Mouse (Mus musculus) ES-E14 (cell line): ENCODE measurements around the gene Cntn3. TPM values are rescaled to one million over a fixed set of nuclear protein-coding genes. Genes with fewer than 3 reads are reported as not detected.
A peak's percentile ranks its signal among the peaks of the same experiment; 100 is the strongest.

Source experiments
- DNase-seq: peaks from one replicate; pipeline ENCODE4 v3.0.0-alpha.2; 2013; ENCODE audit warnings: low read depth, low spot score
- H3K27ac ChIP-seq: 2 replicates; pipeline ENCODE4 v1.5.1; 2012; ENCODE audit warnings: low read depth, mild to moderate bottlenecking, low read length, moderate library complexity, mixed read lengths; ENCODE audit not compliant: poor library complexity, insufficient read depth, severe bottlenecking
- H3K36me3 ChIP-seq: 2 replicates; pipeline ENCODE4 v1.6.1; 2012; ENCODE audit warnings: mild to moderate bottlenecking, low read length, moderate library complexity, mixed read lengths; ENCODE audit not compliant: control insufficient read depth, poor library complexity, insufficient read depth, severe bottlenecking
- H3K4me1 ChIP-seq, 2 experiments: fragments of 150-350 bp in 1 of 2; sonication (generic) in 1 of 2; 2 replicates each; pipeline ENCODE4 v1.6.1; 2012; ENCODE audit warnings: low read length in 2 of 2, mild to moderate bottlenecking in 1 of 2, mixed read lengths in 1 of 2; ENCODE audit not compliant: control insufficient read depth in 2 of 2, insufficient read depth in 2 of 2, poor library complexity in 1 of 2
- H3K4me3 ChIP-seq, 2 experiments: fragments of 150-350 bp in 1 of 2; sonication (generic) in 1 of 2; 2 replicates each; pipeline ENCODE4 v1.5.1; 2012; ENCODE audit warnings: low read length in 2 of 2, low read depth in 1 of 2, mild to moderate bottlenecking in 1 of 2, mixed read lengths in 1 of 2; ENCODE audit not compliant: insufficient read depth in 1 of 2, poor library complexity in 1 of 2, severe bottlenecking in 1 of 2
- H3K9ac ChIP-seq: 2 replicates; pipeline ENCODE4 v1.6.1; 2012; ENCODE audit warnings: low read depth, mild to moderate bottlenecking, low read length, mixed read lengths; ENCODE audit not compliant: poor library complexity, insufficient read depth, severe bottlenecking
- H3K9me3 ChIP-seq: fragments of 150-350 bp; sonication (generic); 2 replicates; pipeline ENCODE4 v1.6.1; 2012; ENCODE audit warnings: low read depth, mild to moderate bottlenecking, low read length; ENCODE audit not compliant: control insufficient read depth, insufficient read depth
- CHD2 ChIP-seq: IDR thresholded peaks from 2 replicates; pipeline ENCODE4 v1.6.1; 2014; ENCODE audit warnings: mild to moderate bottlenecking, low read depth, low read length, inconsistent platforms
- HCFC1 ChIP-seq: IDR thresholded peaks from 2 replicates; pipeline ENCODE4 v1.6.1; 2012; ENCODE audit warnings: low read length, inconsistent platforms, borderline replicate concordance; ENCODE audit not compliant: insufficient read depth
- MAFK ChIP-seq: IDR thresholded peaks from 2 replicates; pipeline ENCODE4 v1.6.1; 2014; ENCODE audit warnings: mild to moderate bottlenecking, low read depth, low read length, inconsistent platforms; ENCODE audit not compliant: insufficient read depth
- ZC3H11A ChIP-seq: IDR thresholded peaks from 2 replicates; pipeline ENCODE4 v1.6.1; 2012; ENCODE audit warnings: low read depth, mild to moderate bottlenecking, inconsistent platforms, low read length, borderline replicate concordance
- ZNF384 ChIP-seq: IDR thresholded peaks from 2 replicates; pipeline ENCODE4 v1.6.1; 2012; ENCODE audit warnings: low read depth, low read length, inconsistent platforms
- in situ Hi-C, 2 experiments: fragments of 600-800 bp; cut with MboI; formaldehyde crosslinking; loops; one replicate each; pipeline ENCODE4 v1.15.1; 2025; ENCODE audit warnings: low sequenced_read_pairs in 2 of 2, inconsistent platforms in 1 of 2; ENCODE audit not compliant: unreplicated experiment in 2 of 2
- total RNA-seq: library from RNA; depleted of rRNA; stranded (reverse); fragments of 300-350 nt; gene quantifications from 2 replicates; pipeline ENCODE4 v1.2.3, GENCODE M21; 2012

The Cntn3 gene
- total RNA-seq, 1 experiment: 0.27 TPM

DNA sequence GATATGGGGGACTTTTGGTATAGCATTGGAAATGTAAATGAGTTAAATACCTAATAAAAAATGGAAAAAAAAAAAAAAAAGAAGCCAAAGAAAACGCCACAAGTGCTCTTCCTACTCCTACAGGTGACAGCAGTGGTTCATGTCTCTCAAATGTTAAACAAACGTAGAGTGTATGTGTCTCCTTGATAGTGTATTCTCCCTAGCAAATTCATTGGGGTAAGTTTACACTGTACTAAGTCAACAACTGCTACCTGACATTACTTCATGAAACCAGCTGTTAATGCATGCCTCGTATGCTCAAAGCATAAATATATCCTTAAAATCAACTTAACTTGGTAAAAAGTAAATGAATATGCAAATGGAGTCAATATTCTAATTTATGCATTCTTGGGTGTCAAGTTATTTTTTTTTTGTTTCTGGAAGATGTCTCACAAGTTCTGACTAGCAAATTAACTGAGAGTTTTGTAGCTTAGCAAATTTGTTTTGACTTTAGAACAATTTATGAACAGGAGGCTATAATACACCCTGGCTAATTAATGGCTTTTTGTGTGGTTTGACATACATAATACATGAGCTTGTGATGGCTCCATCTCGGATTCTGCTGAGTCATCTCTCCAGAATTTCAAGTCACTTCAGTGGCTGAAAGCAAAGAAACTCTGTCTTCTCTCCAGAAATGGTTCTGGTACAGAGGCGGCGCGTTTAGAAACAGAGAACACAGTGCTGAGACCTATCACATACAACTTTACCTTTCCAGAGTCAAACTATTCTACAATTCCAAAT is 31.1 kb downstream of the Cntn3 start:
- TF ChIP-seq CHD2: no peak
- 0 out of 2 replicates have a peak, but pooled peaks have one; percentile 57 for TF ChIP-seq MAFK
- H3K4me3 ChIP-seq: no peak overlapping the region
- no peak overlapping the region for H3K9ac ChIP-seq
- in situ Hi-C loops: no loop called here
- H3K4me1 ChIP-seq: no peaks in the 10 kb centered on the region
- no peaks in the 10 kb centered on the region for H3K36me3 ChIP-seq
- DNase-seq: no peak
- no peaks in the 10 kb centered on the region for H3K9me3 ChIP-seq
- H3K27ac ChIP-seq: no peak overlapping the region

DNA sequence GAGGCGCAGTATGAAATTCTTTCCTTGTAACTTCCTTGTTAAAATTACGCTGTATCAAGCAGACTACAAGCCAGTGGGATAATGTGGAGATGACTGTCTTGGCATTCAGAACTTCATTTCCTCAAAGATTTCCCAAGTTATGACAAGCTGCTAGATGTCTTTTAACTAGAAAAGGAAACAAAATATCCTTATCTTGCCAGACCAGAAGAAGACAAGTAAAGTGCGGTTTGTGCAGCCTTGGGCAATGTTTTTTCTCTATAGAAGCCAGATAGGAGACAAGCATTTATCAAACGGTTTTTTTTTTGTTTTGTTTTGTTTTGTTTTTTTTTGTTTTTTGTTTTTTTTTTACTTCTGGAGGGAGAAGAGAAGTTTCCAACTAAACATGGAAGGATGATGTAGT is 37.3 kb downstream of the Cntn3 start:
- H3K36me3 ChIP-seq: no peaks in the 10 kb centered on the region
- H3K9me3 ChIP-seq: no peaks in the 10 kb centered on the region
- no peak overlapping the region for H3K9ac ChIP-seq
- DNase-seq: no peak
- H3K4me3 ChIP-seq: no peak overlapping the region
- H3K4me1 ChIP-seq: no peaks in the 10 kb centered on the region
- no peak for TF ChIP-seq HCFC1
- no peak for TF ChIP-seq ZC3H11A
- no peak for TF ChIP-seq CHD2
- no peak for TF ChIP-seq ZNF384
- TF ChIP-seq MAFK: no peak
- in situ Hi-C loops: no loop called here
- no peak overlapping the region for H3K27ac ChIP-seq

DNA sequence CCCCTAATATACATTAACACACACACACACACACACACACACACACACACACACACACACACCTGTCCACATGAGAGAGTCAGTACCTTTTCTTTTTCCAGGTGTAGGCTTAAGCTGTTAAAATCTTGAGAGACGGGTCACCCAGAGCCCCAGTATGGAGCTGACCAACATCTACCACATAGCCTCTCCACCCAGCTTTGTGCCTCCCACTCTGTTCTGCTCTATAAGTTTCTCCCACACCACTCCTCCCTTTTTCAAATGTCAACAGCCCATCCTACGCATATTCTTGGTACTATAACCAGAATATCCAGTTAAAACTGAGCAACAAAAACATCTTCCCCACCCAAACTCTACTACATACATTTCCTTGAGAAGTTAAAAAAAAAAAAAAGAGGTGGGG is 49.9 kb downstream of the Cntn3 start:
- no peak overlapping the region for H3K9ac ChIP-seq
- no peak overlapping the region for H3K4me3 ChIP-seq
- in situ Hi-C loops: no loop called here
- TF ChIP-seq HCFC1 (no peak), CHD2 (no peak), ZC3H11A (no peak), MAFK (no peak), ZNF384 (no peak)
- H3K4me1 ChIP-seq: no peaks in the 10 kb centered on the region
- H3K36me3 ChIP-seq: no peaks in the 10 kb centered on the region
- no peak overlapping the region for H3K27ac ChIP-seq
- no peaks in the 10 kb centered on the region for H3K9me3 ChIP-seq
- no peak for DNase-seq

DNA sequence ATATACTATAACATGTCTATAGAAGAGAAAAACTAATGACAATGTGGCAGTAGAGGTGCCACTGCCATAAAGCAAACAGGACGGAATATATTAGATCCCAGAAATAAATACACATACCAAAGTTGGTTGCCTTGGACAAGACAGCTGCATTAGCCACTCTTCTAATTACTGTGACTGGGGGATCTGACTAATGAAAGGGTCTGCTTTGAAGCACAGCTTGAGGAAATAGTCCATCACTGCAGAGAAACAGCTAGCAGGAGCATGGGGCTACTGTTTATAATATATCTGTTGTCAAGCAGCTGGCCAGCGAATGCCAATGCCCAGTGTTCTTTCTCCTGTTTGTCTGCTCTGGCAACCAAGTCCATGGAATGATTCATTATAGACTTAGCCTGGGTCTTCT is 51.9 kb downstream of the Cntn3 start:
- H3K4me3 ChIP-seq: no peak overlapping the region
- TF ChIP-seq ZNF384 (no peak), HCFC1 (no peak), ZC3H11A (no peak), MAFK (no peak), CHD2 (no peak)
- in situ Hi-C loops: no loop called here
- no peaks in the 10 kb centered on the region for H3K9me3 ChIP-seq
- no peaks in the 10 kb centered on the region for H3K36me3 ChIP-seq
- no peak for DNase-seq
- H3K4me1 ChIP-seq: no peaks in the 10 kb centered on the region
- H3K27ac ChIP-seq: no peak overlapping the region
- H3K9ac ChIP-seq: no peak overlapping the region

DNA sequence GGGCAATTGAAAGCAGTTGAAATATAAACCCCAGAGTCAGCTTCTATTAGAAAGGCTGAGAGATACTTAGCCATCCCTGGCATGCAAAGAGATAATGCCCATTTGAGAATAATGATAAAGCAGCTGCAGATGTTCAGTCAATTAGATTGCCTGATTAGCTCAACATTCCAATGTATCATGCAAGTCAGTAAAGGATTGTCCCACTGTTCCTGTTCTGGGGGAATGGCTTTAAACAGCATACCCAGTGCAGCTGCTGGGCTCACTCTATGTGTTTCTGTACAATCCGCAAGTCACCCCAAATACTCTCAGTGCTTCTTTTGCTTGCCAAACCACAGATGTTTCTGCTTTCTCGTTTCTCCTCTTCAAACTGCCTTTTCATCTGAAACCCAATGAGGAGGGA is 57.7 kb downstream of the Cntn3 start:
- in situ Hi-C loops: no loop called here
- Histone ChIP-seq H3K9me3 (no peaks in the 10 kb centered on the region), H3K9ac (no peak overlapping the region), H3K27ac (no peak overlapping the region), H3K4me3 (no peak overlapping the region), H3K4me1 (no peaks in the 10 kb centered on the region), H3K36me3 (no peaks in the 10 kb centered on the region)
- TF ChIP-seq CHD2: no peak
- no peak for TF ChIP-seq ZNF384
- TF ChIP-seq ZC3H11A: no peak
- no peak for TF ChIP-seq MAFK
- TF ChIP-seq HCFC1: no peak
- no peak for DNase-seq
